Mouse (Mus musculus): ENCODE data around the gene S100a9.

The S100a9 gene

GRCm38 (mm10) chr3:90695613-90696012, at the start of gene S100a9:
Gene S100a9, minus strand, starts transcription at chr3:90695721.
- ChIA-PET CTCF (interaction anchor here in 3 of 4 experiments (0.6 to 2.1 kb wide), 4 partner anchors 14 to 316 kb away, joined by 3 to 10 read pairs (median 8); no protein-coding TSS in a partner anchor), POLR2A (no interaction called here)

GRCm38 (mm10) chr3:90726606-90727005, 31.1 kb upstream of the S100a9 start, which contains the start of gene Pglyrp4:
Gene Pglyrp4, plus strand, starts transcription at chr3:90726906.
- POLR2A ChIA-PET, result no interaction called here
- CTCF ChIA-PET, result no interaction called here

DNA sequence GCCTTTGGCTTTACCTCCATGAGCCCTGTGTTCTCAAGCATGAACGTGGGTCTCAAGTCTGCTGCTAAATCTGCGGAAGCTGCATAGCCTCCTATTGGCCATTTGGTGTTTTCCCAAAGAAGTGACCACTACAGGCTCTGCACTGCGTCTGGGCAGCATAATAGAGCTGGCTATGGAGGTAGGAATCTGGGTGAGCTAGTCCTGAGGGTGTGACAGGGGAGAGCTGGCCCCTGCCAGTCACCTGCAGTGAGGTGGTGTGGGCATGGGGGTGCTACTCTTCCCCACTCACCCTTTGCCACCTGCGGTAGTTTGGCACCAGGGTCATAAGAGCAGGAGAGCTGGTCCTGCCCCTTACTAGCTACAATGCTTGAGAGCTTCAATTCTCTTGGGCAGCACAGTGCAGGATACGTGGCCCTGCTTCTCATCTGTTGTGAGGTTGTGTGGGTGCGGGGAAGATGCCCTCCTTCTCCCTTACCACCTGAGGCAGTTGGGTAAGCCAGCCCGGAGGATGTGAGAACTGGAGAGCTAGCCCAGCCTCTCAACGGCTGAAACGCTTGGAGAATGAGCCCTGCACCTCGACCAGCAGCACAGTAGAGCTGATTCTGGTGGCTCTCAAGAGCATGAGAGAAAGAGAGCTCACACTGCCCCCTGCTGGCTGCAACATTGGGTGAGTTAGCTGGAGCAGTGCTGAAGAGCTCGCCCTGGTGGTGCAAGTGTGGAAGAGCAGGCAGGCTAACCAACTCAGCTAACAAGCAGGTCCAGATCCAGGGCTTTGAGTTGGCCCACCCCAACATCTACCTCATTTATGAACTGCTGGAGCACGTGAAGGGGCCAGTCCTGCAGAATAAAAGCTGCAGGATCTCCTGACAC, 14.3 kb upstream of the S100a9 start:
- CTCF ChIA-PET, result interaction anchor here (0.5 to 4.2 kb wide), 98 partner anchors 9 to 1332 kb away, joined by 3 to 52 read pairs (median 4); partner anchors contain the start of genes Snapin (in 4 of the 4), S100a9 (in 3 of the 4), S100a14 (in 2 of the 4) and S100a7a (in 2 of the 4)
- POLR2A ChIA-PET, result interaction anchor here in 3 of 4 experiments (0.6 to 1.3 kb wide), 7 partner anchors 122 to 219 kb away, joined by 3 to 9 read pairs (median 3); partner anchors contain the start of gene Snapin (in 2 of the 3)

DNA sequence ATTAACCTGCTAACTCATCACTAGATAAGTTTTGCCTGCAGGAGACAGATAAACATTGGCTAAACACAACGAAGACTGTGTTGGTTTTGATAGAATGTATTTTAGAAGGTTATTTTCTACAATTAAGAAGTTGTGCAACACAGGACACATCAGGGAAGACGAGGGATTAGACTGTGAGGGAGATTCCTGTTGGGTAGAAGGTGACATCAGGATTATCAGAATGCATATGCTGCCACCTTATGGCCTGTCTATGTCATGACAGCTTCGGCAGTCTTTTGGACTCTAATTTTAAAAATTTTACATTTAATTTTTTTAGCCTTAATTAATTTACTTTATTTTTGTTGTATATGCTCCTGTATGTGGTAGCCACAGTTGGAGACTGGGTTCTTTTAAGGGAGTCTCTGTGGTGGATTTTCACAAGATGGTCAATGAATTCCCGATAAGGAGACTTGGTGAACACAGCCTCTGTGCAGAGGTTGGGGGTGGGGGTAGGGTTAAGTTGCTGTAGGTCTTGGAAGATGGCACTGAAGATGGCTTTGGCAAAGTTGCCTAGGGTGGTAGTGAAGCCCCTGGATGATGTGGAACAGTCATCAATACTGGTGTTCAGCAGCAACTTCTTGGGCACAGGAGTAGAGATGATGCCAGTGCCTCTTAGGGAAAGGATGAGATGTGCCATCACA, 13.1 kb upstream of the S100a9 start:
- ChIA-PET CTCF (interaction anchor here (0.6 to 4.2 kb wide), 21 partner anchors 21 to 332 kb away, joined by 3 to 52 read pairs (median 8); partner anchors contain the start of genes Snapin (in 2 of the 4) and S100a7a (in 1 of the 4)), POLR2A (interaction anchor here in 2 of 4 experiments (0.6 to 1.2 kb wide), 2 partner anchors 30 to 218 kb away, joined by 4 to 5 read pairs; partner anchors contain the start of gene Snapin (in 1 of the 2))

DNA sequence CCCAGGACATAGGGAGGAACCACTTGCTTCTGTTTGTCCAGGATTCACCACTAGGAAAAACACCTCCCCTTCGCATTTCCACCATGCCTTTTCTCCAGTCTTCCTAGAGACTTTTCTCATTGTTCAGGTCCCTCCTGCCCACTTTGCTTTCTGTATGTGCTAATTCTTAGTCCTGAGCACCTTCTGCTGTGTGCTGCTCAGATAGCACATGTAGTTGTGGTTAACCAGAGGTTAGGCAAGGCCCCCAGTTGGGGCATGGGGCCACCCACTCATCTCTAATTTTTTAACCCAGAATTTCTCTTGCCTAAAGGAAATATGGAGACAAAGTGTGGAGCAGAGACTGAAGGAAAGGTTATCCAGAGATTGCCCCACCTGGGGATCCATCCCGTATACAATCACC, 6.7 kb upstream of the S100a9 start:
- ChIA-PET POLR2A (no interaction called here), CTCF (no interaction called here)

DNA sequence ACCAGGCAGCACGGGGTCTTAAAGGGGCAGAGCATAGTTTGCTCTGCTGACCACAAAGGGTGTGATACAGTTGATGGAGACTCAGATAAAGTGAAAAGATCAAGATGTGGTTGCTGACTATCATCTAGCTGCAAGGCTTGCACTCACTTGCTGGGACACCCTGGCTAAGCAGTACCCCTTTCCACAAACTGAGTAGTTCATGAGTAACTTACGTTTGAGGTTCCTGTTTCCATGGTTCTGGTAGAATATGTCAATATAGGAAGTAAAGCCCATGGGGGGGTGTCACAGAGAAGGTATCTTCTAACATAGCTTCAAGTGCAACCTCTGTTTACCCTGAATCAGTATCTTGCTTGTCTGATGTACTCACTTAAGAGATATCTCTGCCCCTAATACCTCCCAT, 2.0 kb downstream of the S100a9 start:
- POLR2A ChIA-PET, result no interaction called here
- CTCF ChIA-PET, result interaction anchor here in 2 of 4 experiments (0.6 to 0.7 kb wide), 2 partner anchors 17 to 71 kb away, joined by 3 read pairs; no protein-coding TSS in a partner anchor

DNA sequence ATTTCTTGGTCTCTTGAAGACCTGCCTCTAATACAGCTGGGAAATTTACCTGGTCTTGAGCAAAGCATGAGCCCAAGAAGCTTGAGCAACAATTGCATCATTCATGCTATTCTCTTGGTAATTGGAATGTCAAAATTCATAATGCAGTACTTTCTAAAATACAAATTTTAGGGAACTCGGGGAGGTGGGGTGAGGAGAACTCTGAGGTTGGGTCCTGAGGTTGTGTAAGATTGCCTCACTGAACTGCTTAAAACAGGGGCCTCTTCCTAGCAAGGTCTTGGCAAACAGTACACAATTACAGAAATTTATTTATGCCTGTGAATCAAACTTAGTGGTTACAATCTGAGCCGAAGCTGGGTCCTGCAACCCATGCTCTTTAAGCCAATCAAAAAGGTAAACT, 8.7 kb downstream of the S100a9 start:
- POLR2A ChIA-PET, result no interaction called here

DNA sequence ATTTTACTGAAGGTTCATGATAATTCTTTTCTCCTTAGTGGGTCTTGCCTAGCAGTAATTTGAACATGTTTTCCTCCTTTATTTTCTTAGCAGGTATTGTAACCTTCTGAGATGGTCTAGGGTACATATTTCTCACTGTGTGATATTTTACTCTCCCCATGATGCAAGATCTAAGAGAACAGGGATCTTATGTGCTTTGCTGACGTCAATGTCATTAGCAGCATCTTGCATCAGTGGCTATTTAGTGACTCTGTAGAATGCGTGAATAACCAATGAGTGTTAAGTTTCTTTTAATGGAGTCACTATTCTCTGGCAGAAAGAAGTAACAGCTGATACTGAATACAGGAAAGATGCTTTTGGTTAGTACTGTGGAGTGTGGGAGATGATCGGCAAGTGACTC, 11.6 kb downstream of the S100a9 start:
- POLR2A ChIA-PET, result no interaction called here
- CTCF ChIA-PET, result interaction anchor here in 1 of 4 experiments (1.2 kb wide), 1 partner anchor 45 kb away, joined by 3 read pairs; no protein-coding TSS in a partner anchor

More for the DNA sequence above, 8.7 kb downstream of the S100a9 start:
- CTCF ChIA-PET, result interaction anchor here in 1 of 4 experiments (2.1 kb wide), 1 partner anchor 23 kb away, joined by 10 read pairs; no protein-coding TSS in a partner anchor

- ChIA-PET POLR2A (interaction anchor here in 1 of 4 experiments (0.7 kb wide), 1 partner anchor 30 kb away, joined by 5 read pairs; no protein-coding TSS in a partner anchor), CTCF (no interaction called here)
Measured at GRCm38 (mm10) chr3:90678656-90679055, 16.9 kb downstream of the S100a9 start.

- ChIA-PET CTCF (no interaction called here), POLR2A (no interaction called here)
Measured at GRCm38 (mm10) chr3:90668846-90669245, 26.7 kb downstream of the S100a9 start, which contains the start of gene S100a8. Gene S100a8, plus strand, starts transcription at chr3:90668978.

DNA sequence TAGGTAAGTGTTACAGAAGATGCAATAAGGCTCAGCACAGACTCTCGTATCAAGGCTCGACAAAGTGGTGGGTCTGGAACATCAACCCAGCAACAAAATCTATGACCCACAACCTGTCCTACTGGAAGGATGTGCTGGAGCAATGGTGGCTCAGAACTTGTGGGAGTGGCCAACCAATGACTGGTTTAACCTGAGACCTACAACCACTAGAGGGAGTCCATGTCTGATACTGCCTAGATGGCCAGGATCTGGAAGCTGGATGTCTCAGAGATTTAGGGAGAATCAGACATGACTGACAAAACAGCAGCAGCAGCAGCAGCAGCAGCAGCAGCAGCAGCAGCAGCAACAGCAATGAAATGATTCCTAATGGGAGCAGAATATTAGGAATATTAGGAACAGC, 31.3 kb downstream of the S100a9 start:
- CTCF ChIA-PET, result interaction anchor here in 3 of 4 experiments (0.5 to 1.3 kb wide), 11 partner anchors 11 to 550 kb away, joined by 3 to 10 read pairs (median 4); partner anchors contain the start of genes S100a7a (in 1 of the 3) and Snapin (in 1 of the 3)
- POLR2A ChIA-PET, result interaction anchor here in 2 of 4 experiments (0.5 to 1.0 kb wide), 2 partner anchors 151 to 409 kb away, joined by 3 to 4 read pairs; no protein-coding TSS in a partner anchor

- ChIA-PET POLR2A (no interaction called here), CTCF (no interaction called here)
Measured at GRCm38 (mm10) chr3:90659364-90660044, 36.0 kb downstream of the S100a9 start.

DNA sequence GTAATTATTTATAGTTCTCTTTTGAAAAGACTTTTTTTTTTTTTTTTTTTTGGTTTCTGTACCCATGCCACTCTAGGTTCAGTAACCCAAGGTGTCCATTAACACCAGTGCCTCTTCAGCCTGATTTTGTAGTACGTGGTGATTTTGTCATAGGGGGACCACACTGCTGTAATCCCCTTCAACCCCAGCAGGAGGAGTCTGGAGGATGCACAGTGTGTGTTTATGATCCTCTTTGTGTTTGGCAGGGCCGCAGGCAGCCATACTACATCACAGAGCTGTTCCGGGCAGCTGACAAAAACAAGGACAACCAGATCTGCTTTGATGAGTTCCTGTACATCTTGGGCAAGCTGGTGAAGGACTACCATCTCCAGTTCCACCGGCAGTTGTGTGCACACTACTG, 38.1 kb downstream of the S100a9 start:
- ChIA-PET POLR2A (no interaction called here), CTCF (interaction anchor here in 3 of 4 experiments (1.0 to 1.4 kb wide), 3 partner anchors 18 to 53 kb away, joined by 3 to 5 read pairs (median 5); no protein-coding TSS in a partner anchor)

DNA sequence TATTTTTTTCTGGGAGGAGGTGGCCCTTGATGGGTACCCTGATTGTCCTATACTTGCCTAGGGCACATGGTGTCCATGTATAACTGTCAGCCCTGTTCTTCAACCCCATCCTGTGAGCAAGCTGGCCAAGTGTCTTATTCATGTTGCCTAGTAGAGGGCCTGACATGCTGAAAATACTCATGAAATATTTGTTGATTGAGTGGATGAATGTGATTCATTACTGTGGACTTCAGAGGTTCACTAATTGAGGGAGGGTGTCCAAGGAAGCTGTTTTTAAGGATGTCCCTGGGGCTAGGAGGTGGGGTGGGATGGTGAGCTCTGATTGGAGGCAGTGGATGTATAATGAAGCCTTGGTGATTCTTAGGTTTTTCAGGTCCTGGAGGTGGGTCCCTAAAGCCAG, 41.8 kb downstream of the S100a9 start, which contains the start of gene S100a7a:
S100a7a (plus strand) TSS at position 301 of the 400 bp plus-strand sequence.
- POLR2A ChIA-PET, result interaction anchor here in 3 of 4 experiments (0.7 to 1.9 kb wide), 3 partner anchors 163 to 337 kb away, joined by 3 to 6 read pairs (median 5); partner anchors contain the start of gene Snapin (in 2 of the 3)

DNA sequence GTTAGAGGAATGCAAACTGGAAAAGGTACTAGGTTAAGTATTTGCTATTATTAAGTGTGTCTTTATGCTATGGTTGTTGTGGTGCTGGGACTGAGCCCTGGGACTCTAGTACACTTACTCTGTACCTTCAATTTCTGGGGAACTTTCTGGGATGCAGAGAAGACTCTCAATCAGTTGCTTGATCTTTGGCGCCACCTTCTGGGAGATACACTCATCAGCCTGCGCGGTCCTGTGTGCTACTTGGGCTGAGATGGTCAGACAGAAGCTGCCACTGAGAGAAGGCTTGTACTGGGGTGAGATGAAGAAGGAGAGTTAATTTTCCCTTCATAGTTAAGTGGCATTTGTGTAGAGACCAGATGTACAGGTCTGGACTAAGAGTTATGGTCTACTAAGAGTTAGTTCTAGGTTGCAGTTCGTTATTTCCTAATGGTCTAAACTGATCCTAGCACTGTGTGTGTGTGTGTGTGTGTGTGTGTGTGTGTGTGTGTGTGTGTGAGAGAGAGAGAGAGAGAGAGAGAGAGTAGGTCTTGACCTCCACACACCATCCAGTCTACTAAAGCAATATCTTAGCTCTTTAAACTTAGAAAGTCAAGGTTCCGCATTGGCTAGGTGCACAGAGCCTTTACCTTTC, 42.5 kb downstream of the S100a9 start:
- ChIA-PET CTCF (interaction anchor here (0.5 to 3.5 kb wide), 32 partner anchors 9 to 279 kb away, joined by 3 to 16 read pairs (median 4); partner anchors contain the start of genes Snapin (in 4 of the 4) and Ilf2 (in 1 of the 4)), POLR2A (interaction anchor here in 3 of 4 experiments (0.7 to 1.9 kb wide), 4 partner anchors 128 to 337 kb away, joined by 3 to 6 read pairs (median 4); partner anchors contain the start of gene Snapin (in 2 of the 3))

More for the DNA sequence above, 41.8 kb downstream of the S100a9 start, which contains the start of gene S100a7a:
- CTCF ChIA-PET, result interaction anchor here (0.8 to 3.5 kb wide), 16 partner anchors 9 to 280 kb away, joined by 3 to 16 read pairs (median 4); partner anchors contain the start of gene Snapin (in 3 of the 4)

GRCm38 (mm10) chr3:90649832-90650231, 45.7 kb downstream of the S100a9 start:
- ChIA-PET POLR2A (no interaction called here), CTCF (no interaction called here)

- ChIA-PET CTCF (interaction anchor here in 1 of 4 experiments (1.6 kb wide), 1 partner anchor 9 kb away, joined by 5 read pairs; no protein-coding TSS in a partner anchor), POLR2A (no interaction called here)
Measured at GRCm38 (mm10) chr3:90648981-90649380, 46.5 kb downstream of the S100a9 start.
